Mouse (Mus musculus) left cerebral cortex, postnatal 14 days (tissue): ENCODE data around the gene Eif4a1. TPM values are rescaled to one million over a fixed set of nuclear protein-coding genes. Genes with fewer than 3 reads are reported as not detected.
"Not testable (repeated sequence)": the region's sequence is repeated elsewhere in the genome, so short reads cannot be mapped to it uniquely, and the experiment has no call there.

Experiments
- DNase-seq, 2 experiments: peaks; one replicate each; pipeline ENCODE4 v3.0.0; 2021 to 2022; ENCODE audit warnings: low spot score in 2 of 2, mixed read lengths in 1 of 2
- intact Hi-C: fragments of 180-260 bp; cut with DNase I; formaldehyde crosslinking; loops from one replicate; pipeline ENCODE4 v1.15.1; 2025
- total RNA-seq, 2 experiments: library from RNA; stranded (reverse); gene quantifications; 2 replicates each; pipeline ENCODE4 v1.2.3; 2021

Eif4a1 gene
- total RNA-seq, 2 experiments from 2014 or later, result 368 to 371 TPM

- DNase-seq, result no peak
- intact Hi-C loops, result no loop called here
Observed at GRCm38 (mm10) chr11:69703814-69704612, 31.8 kb upstream of the Eif4a1 start.

GRCm38 (mm10) chr11:69703381-69703780, 31.2 kb upstream of the Eif4a1 start:
- DNase-seq, intact Hi-C loops: not testable (repeated sequence)

GRCm38 (mm10) chr11:69702886-69703285, 30.7 kb upstream of the Eif4a1 start:
- intact Hi-C loops, DNase-seq: not testable (repeated sequence)

- no peak for DNase-seq
- intact Hi-C loops, result no loop called here
Observed at GRCm38 (mm10) chr11:69699595-69699994, 27.4 kb upstream of the Eif4a1 start.

GRCm38 (mm10) chr11:69698574-69698973, 26.4 kb upstream of the Eif4a1 start:
- intact Hi-C loops, result no loop called here
- no peak for DNase-seq

- intact Hi-C loops, result no loop called here
Observed at GRCm38 (mm10) chr11:69697396-69697795, 25.2 kb upstream of the Eif4a1 start.

GRCm38 (mm10) chr11:69695361-69696181, 23.3 kb upstream of the Eif4a1 start, which contains the start of the genes Tnfsf12 and Tnfsfm13:
TSS of gene Tnfsf12 (minus strand) at chr11:69695849.
TSS of gene Tnfsfm13 (minus strand) at chr11:69696098.
- intact Hi-C loops, result no loop called here
- DNase-seq, result peak in 1 of 2 experiments; percentile 53

More at GRCm38 (mm10) chr11:69697396-69697795, 25.2 kb upstream of the Eif4a1 start:
- DNase-seq, result no peak

GRCm38 (mm10) chr11:69695046-69695360, 22.8 kb upstream of the Eif4a1 start:
- intact Hi-C loops, result no loop called here
- DNase-seq, result peak in 1 of 2 experiments; percentile 73

GRCm38 (mm10) chr11:69693421-69693965, 21.3 kb upstream of the Eif4a1 start:
- no peak for DNase-seq
- intact Hi-C loops, result no loop called here

GRCm38 (mm10) chr11:69692863-69693262, 20.6 kb upstream of the Eif4a1 start:
- DNase-seq, result no peak
- intact Hi-C loops, result no loop called here

- no peak for DNase-seq
- intact Hi-C loops, result no loop called here
Observed at GRCm38 (mm10) chr11:69692196-69692811, 20.1 kb upstream of the Eif4a1 start.

- intact Hi-C loops, result loop anchor here (10.0 kb wide), 1 partner anchor 185 kb away; the partner anchor contains the start of gene Tmem95
- DNase-seq, result no peak
Observed at GRCm38 (mm10) chr11:69689891-69690290, 17.7 kb upstream of the Eif4a1 start.

GRCm38 (mm10) chr11:69687061-69687460, 14.8 kb upstream of the Eif4a1 start:
- no peak for DNase-seq
- intact Hi-C loops, result loop anchor here (10.0 kb wide), 1 partner anchor 188 kb away; the partner anchor contains the start of gene Tmem95

GRCm38 (mm10) chr11:69686377-69686776, 14.2 kb upstream of the Eif4a1 start:
- peak in 1 of 2 experiments; percentile 49 for DNase-seq
- intact Hi-C loops, result loop anchor here (10.0 kb wide), 1 partner anchor 188 kb away; the partner anchor contains the start of gene Tmem95

GRCm38 (mm10) chr11:69685526-69686148, 13.4 kb upstream of the Eif4a1 start, which contains the start of gene Tnfsf13:
TSS of gene Tnfsf13 (minus strand) at chr11:69685784.
- DNase-seq, result peak in 1 of 2 experiments; percentile 41
- intact Hi-C loops, result loop anchor here (10.0 kb wide), 1 partner anchor 189 kb away; the partner anchor contains the start of gene Tmem95

- no peak for DNase-seq
- intact Hi-C loops, result loop anchor here (10.0 kb wide), 1 partner anchor 190 kb away; the partner anchor contains the start of gene Tmem95
Observed at GRCm38 (mm10) chr11:69684936-69685335, 12.7 kb upstream of the Eif4a1 start.

GRCm38 (mm10) chr11:69684128-69684745, 12.0 kb upstream of the Eif4a1 start:
- intact Hi-C loops, result loop anchor here (10.0 kb wide), 1 partner anchor 191 kb away; the partner anchor contains the start of gene Tmem95

GRCm38 (mm10) chr11:69683576-69683975, 11.4 kb upstream of the Eif4a1 start:
- no peak for DNase-seq
- intact Hi-C loops, result loop anchor here (2.0 to 10.0 kb wide), 2 partner anchors 75 to 191 kb away; partner anchors contain the start of genes Polr2a and Tmem95

More at GRCm38 (mm10) chr11:69684128-69684745, 12.0 kb upstream of the Eif4a1 start:
- no peak for DNase-seq
